Mouse (Mus musculus): Measurements from ENCODE around the gene Gpx4.
"Not testable (repeated sequence)": the region's sequence is repeated elsewhere in the genome, so short reads cannot be mapped to it uniquely, and the experiment has no call there.

Gene Gpx4

DNA sequence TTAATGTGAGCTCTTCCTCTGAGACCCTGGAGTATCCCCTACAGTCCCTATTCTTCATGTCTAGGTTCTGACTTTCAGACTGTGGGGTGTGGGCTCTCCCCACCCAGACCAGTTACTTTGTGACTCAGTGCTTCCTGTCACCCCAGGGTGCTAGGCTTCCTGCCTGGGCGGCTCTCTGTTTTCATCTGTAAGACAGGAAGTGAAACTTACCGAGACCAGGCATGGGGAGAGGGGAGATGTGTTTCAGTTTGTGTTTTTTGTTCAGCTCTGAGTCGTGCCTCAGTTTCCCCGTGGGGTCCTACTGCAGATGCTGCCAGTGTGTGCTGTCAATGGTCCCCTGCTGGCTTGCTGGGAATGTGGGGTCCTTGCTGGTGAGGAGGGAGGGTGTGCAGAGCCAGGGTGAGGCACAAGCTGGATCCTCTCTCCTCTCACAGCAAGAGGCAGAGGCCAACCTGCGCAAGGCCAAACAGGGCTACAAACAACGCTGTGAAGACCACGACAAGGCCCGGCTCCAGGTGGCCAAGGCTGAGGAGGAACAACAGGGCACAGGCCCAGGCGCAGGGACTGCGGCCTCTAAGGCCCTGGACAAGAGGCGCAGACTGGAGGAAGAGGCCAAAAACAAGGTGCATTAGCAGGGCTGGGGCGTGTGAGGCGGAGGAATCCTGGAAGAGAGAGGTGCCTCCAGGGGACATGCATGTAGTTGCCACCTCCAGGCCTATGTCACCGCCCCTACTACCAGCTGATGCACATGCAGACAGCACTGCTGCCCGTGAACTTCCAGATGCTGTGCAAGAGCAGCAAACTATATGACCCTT, 22.5 kb upstream of the Gpx4 start:
- DNase-seq: peak; percentile 84

- DNase-seq: no peak
Observed at GRCm38 (mm10) chr10:80025044-80025347, 22.0 kb upstream of the Gpx4 start.

GRCm38 (mm10) chr10:80025463-80025862, 21.5 kb upstream of the Gpx4 start:
- no peak for DNase-seq

GRCm38 (mm10) chr10:80025889-80026288, 21.1 kb upstream of the Gpx4 start:
- peak; percentile 60 for DNase-seq

GRCm38 (mm10) chr10:80027681-80028520, 19.1 kb upstream of the Gpx4 start:
- DNase-seq: no peak

DNA sequence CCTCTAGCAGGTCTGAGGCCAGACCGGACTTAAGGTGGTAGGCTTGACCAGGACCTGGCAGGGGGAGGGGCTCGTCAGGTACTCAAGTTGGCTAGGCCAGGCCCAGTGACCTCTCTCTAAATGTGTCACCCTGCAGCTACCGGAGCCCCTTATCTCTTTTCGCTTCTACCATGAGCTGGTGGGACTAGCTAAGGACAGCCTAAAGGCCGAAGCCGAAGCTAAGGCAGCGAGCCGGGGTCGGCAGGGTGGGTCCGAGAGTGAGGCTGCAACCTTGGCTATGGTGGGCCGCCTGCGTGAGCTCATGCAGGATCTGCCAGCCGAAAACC, 18.5 kb upstream of the Gpx4 start:
- DNase-seq: no peak

DNA sequence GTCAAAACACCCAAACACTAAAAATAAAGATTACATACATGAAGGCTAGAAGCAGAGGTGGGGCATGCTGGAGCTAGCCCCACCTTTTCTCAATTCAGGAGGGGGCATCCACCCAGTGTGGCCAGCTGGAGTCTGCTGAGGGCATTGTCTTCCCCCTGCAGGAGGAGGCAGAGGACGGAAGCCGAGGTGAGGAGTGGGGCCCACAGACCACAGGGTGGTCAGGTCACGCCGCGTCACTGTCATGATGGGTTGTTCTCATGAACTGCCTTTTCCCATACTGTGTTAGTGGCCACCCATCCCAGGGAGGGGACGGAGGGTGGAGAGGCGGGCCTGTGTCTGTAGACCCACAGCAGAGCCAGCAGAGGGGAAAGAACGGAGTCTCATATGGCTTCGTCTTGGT, 16.8 kb upstream of the Gpx4 start:
- DNase-seq: no peak

GRCm38 (mm10) chr10:80030736-80031135, 16.2 kb upstream of the Gpx4 start:
- DNase-seq: no peak

DNA sequence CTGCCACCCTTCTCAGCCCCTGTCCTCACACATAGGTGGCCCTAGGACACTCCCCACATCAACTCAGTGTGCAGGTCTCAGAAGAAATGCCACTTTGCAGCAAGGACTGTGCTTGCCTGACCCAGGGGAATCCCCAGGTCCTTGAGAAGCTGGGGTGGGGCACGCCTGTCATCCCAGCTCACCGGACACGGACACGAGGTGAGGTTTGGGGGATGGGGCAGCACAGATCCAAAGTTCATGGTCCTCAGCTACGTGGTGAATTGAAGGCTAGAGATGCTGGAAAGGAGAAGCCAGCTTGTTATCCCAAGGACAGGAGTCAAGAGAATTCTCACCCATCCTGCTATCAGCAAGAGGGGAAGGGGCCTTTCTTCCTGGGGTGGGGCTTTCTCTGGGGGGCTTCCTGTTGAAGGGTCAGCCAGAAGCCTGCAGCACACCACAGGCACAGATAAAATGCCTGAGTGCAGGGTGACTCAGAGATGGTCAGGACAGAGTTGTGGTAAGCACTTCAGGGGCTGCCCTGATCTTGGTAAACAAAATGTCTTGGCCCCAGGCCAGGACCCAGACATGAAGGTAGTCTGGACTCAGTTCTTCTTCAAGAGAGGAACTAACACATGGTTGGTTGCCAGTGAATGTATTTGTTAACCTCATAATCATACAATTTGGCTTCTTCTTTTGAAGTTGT, 14.0 kb upstream of the Gpx4 start:
- peak; percentile 23 for DNase-seq

- no peak for DNase-seq
Observed at GRCm38 (mm10) chr10:80033511-80034391, 13.2 kb upstream of the Gpx4 start.

GRCm38 (mm10) chr10:80035148-80035547, 11.8 kb upstream of the Gpx4 start:
- no peak for DNase-seq

DNA sequence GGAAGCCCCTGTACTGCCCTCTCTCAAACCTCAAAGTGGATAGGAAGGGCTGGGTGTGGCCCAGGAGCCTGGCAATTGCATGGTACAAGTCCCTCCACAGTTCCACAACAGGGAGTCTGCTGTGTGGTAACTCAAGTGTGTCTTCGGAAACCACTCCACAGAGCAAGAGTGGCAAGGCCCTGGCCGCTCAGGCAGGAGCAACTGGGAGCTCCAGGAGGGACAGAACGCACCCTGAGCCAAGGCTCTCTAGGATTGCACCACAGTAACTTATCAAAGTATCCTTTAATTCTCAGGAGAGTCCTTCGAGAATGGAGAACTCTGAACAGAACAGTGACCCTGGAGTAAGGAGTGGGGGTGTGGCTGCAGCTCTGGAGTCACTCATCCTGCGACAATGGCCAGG, 11.3 kb upstream of the Gpx4 start:
- no peak for DNase-seq

- DNase-seq: no peak
Observed at GRCm38 (mm10) chr10:80036832-80037231, 10.1 kb upstream of the Gpx4 start.

- DNase-seq: peak; percentile 96
Observed at GRCm38 (mm10) chr10:80039559-80039979, 7.4 kb upstream of the Gpx4 start, which contains the start of gene Polr2e. TSS of gene Polr2e (minus strand) at chr10:80039795.

GRCm38 (mm10) chr10:80041409-80042060, 5.4 kb upstream of the Gpx4 start:
- DNase-seq: not testable (repeated sequence)

DNA sequence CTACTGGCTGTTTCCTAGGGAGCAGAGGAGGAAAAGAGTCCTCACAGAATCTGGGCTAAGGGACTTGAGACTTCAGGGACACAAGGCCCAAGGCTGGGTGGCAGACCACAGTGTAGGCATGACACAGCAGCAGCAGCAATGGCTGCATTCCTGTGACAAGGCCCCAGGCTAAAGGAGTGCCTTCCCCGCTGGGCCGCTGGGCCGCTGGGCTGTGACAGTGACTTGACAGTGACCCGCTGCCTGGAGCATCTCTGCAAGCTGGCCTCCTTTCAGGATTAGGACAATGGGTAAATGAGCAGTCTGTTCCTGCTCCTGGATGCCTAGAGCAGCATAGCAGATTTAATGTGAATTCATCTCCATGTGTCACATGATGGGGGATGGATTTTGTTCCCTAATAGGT, 2.9 kb upstream of the Gpx4 start:
- no peak for DNase-seq

GRCm38 (mm10) chr10:80045364-80045763, 1.6 kb upstream of the Gpx4 start:
- DNase-seq: not testable (repeated sequence)

GRCm38 (mm10) chr10:80045766-80046165, 1.2 kb upstream of the Gpx4 start:
- no peak for DNase-seq

DNA sequence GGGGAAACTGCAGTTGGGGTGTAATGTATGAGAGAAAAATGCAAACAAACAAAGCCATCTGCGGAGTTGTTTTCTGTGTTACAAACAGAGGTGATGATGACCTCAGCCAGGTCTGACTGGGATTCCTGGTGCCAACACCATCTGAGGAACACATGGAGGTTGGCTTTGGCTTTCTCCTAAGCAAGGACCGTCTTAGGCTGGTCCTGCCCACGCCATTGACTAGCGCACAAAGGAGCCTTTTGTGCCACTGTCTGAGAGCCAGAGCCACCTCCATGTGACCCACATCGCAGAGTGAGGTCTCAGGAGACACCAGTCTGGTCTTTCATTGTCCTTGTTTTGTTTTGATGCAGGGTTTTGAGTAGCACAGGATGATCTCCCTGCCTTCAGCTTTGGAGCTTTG, 1.4 kb downstream of the Gpx4 start:
- no peak for DNase-seq

DNA sequence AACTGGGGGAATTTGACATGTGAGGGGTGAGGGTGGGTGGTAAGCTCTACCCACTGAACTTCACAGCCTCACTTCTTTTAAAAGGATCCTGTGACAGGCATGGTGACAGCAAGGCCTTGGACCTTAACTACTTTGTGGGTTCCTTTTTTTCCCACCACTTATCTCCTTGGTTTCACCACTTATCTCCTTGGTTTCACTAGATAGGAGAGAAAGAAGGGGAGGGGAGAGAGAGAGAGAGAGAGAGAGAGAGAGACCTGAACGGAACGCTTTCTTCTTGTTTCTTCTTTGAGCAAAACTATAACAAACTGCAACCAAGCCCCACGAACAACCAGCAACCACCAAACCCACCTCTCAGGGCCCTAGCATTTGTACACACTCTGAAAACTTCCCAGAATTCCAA, 1.9 kb downstream of the Gpx4 start:
- no peak for DNase-seq

GRCm38 (mm10) chr10:80050244-80050643, 3.3 kb downstream of the Gpx4 start:
- DNase-seq: no peak

Measured in thymus, postnatal 25 days (tissue).